Mouse (Mus musculus): ENCODE measurements around the gene Anxa11. TPM values are rescaled to one million over a fixed set of nuclear protein-coding genes. Genes with fewer than 3 reads are reported as not detected.

The Anxa11 gene
- 13.4 and 14.4 TPM in 2 replicates for polyA plus RNA-seq (2012; rRNA removed)

DNA sequence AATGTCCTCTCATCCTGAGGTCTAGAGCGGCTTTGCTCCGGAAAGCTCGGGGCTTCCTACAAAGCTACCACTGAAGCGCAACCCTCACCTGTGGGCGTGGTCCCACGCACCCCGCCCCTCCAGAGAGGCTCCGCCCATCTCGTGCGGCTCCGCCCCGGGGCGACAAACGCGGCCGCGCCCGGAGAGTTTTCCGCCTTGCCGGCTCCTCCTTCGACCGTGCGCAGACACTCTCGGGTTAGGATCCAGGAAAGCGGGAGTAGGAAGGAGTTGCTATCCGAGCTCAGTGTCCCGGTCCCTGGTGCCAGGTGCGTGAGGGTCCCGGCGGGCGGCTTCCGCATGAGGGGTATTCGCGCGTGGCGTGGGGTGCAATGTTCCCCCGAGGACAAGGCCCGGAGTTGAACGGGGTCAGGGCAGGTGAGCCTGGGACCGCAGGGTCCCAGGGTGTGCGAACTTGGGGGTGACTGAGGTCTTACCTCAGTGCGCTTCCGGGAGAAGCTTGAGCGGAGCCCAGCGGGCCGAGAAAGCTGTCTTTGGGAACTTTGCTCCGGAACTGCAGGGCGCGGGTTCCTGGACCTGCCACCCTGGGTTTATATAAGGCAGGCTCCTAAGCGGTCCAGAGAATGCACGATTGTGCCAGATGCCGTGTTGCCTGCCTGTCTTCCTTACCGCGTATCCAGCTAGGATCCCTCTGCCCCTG, at the start of gene Anxa11:
Anxa11 (plus strand) TSS at position 166 of the 697 bp plus-strand sequence.

DNA sequence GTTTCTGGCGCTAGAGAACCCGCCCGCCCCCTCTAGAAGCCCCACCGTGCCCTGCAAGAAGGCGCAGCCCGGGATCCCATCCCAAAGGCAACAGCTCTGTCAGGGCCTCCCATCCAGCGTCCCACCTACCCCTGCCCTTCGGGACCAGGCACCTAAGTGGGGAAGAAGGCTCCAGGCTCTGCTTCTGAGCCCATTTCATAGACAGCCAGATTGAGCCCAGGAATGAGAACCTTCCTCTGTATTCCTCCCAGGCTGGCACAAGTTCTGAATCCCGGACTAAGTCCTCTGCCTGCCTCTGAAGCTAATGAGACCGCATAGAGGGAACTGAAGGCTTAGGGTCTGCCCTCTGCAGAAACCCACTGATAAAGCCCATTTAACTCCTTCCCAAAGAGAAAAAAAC, 61.0 kb downstream of the Anxa11 start, which contains the start of gene Plac9a:
Plac9a (minus strand) TSS at position 101 of the 400 bp plus-strand sequence.

DNA sequence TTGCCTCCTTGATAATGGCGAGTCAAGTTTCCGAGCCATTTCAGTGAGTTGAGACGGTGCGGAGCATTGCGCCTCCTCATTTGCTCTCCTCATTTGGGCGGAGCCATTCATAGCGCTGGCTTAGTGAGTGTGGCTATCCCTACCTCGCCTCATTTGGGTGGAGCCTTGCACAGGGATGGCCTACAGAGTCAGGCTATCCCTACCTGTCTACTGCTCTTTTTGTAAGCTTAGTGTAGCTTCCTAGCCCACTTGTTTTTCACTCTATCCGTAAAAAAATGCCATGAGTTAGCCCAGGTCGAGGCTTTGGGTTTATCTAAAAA, 85.6 kb downstream of the Anxa11 start, which contains the start of gene Tmem254a:
Tmem254a (minus strand) TSS at position 111 of the 320 bp plus-strand sequence.

Other genes with a start within 250 kb of the Anxa11 start
- 46.5 and 52.0 TPM in 2 replicates for gene Ppif, start 148.0 kb upstream of the Anxa11 start, polyA plus RNA-seq (2012; rRNA removed)
- gene Zcchc24, start 73.1 kb upstream of the Anxa11 start, polyA plus RNA-seq (2012; rRNA removed): 16.4 and 23.3 TPM in 2 replicates
- gene Plac9a, start 60.9 kb downstream of the Anxa11 start, polyA plus RNA-seq (2012; rRNA removed): 0.34 and 0.60 TPM in 2 replicates
- gene Tmem254a, start 85.5 kb downstream of the Anxa11 start, polyA plus RNA-seq (2012; rRNA removed): 1.7 and 2.9 TPM in 2 replicates
- gene Cphx1, start 96.1 kb downstream of the Anxa11 start, polyA plus RNA-seq (2012; rRNA removed): 0.35 TPM in 1 of 2 replicates, not detected in the other
- gene Duxbl1, start 136.4 kb downstream of the Anxa11 start, polyA plus RNA-seq (2012; rRNA removed): 0.12 and 0.18 TPM in 2 replicates
- 8.0 and 9.0 TPM in 2 replicates for gene Gm9780, start 200.6 kb downstream of the Anxa11 start, polyA plus RNA-seq (2012; rRNA removed)
- gene Tmem254c, start 225.2 kb downstream of the Anxa11 start, polyA plus RNA-seq (2012; rRNA removed): 13.1 and 17.1 TPM in 2 replicates
- gene Cphx2, start 239.4 kb downstream of the Anxa11 start, polyA plus RNA-seq (2012; rRNA removed): 0.12 and 0.23 TPM in 2 replicates
- 0.03 and 0.29 TPM in 2 replicates for gene Cphx3, start 240.1 kb downstream of the Anxa11 start, polyA plus RNA-seq (2012; rRNA removed)

Data from liver, embryonic 18 days (tissue).